Mouse (Mus musculus) T-helper 2 cell (primary cell): Measurements from ENCODE around the gene Fsd1.
"Not testable (repeated sequence)": the region's sequence is repeated elsewhere in the genome, so short reads cannot be mapped to it uniquely, and the experiment has no call there.

Experiments used
- in situ Hi-C: fragments of 300-600 bp; cut with MboI, MseI; formaldehyde crosslinking; loops from one replicate; pipeline ENCODE4 v1.15.1; 2025; ENCODE audit warnings: high pct_unique_total_duplicates

Gene Fsd1

GRCm38 (mm10) chr17:55986030-55986961, at the start of gene Fsd1:
Gene Fsd1, plus strand, starts transcription at chr17:55986509.
- in situ Hi-C loops: no loop called here

GRCm38 (mm10) chr17:55944387-55944865, 41.9 kb upstream of the Fsd1 start:
- in situ Hi-C loops: not testable (repeated sequence)

GRCm38 (mm10) chr17:55944866-55945682, 41.2 kb upstream of the Fsd1 start:
- in situ Hi-C loops: not testable (repeated sequence)

- in situ Hi-C loops: no loop called here
These were observed 40.6 kb upstream of the Fsd1 start for GRCm38 (mm10) chr17:55945696-55946095.

GRCm38 (mm10) chr17:55948647-55949046, 37.7 kb upstream of the Fsd1 start:
- in situ Hi-C loops: no loop called here

- in situ Hi-C loops: no loop called here
These were observed 36.9 kb upstream of the Fsd1 start, which contains the start of gene Zfp119b for GRCm38 (mm10) chr17:55949400-55949799. Gene Zfp119b, minus strand, starts transcription at chr17:55949500.

- in situ Hi-C loops: no loop called here
These were observed 35.7 kb upstream of the Fsd1 start for GRCm38 (mm10) chr17:55950601-55951000.

GRCm38 (mm10) chr17:55952041-55952440, 34.3 kb upstream of the Fsd1 start:
- in situ Hi-C loops: no loop called here

GRCm38 (mm10) chr17:55952447-55953027, 33.8 kb upstream of the Fsd1 start, which contains the start of gene Ebi3:
Gene Ebi3, plus strand, starts transcription at chr17:55952640.
- in situ Hi-C loops: no loop called here

GRCm38 (mm10) chr17:55953751-55954150, 32.6 kb upstream of the Fsd1 start:
- in situ Hi-C loops: no loop called here

GRCm38 (mm10) chr17:55954229-55954628, 32.1 kb upstream of the Fsd1 start:
- in situ Hi-C loops: no loop called here

- in situ Hi-C loops: no loop called here
These were observed 30.2 kb upstream of the Fsd1 start for GRCm38 (mm10) chr17:55956129-55956528.

GRCm38 (mm10) chr17:55956591-55956990, 29.7 kb upstream of the Fsd1 start:
- in situ Hi-C loops: no loop called here

GRCm38 (mm10) chr17:55957168-55957567, 29.1 kb upstream of the Fsd1 start:
- in situ Hi-C loops: no loop called here

- in situ Hi-C loops: no loop called here
These were observed 28.4 kb upstream of the Fsd1 start for GRCm38 (mm10) chr17:55957726-55958583.

- in situ Hi-C loops: no loop called here
These were observed 27.8 kb upstream of the Fsd1 start for GRCm38 (mm10) chr17:55958584-55958886.

GRCm38 (mm10) chr17:55958918-55959728, 27.2 kb upstream of the Fsd1 start, which contains the start of gene Yju2:
Gene Yju2, plus strand, starts transcription at chr17:55959099.
- in situ Hi-C loops: no loop called here

- in situ Hi-C loops: no loop called here
These were observed 26.2 kb upstream of the Fsd1 start for GRCm38 (mm10) chr17:55959946-55960740.

GRCm38 (mm10) chr17:55960791-55961190, 25.5 kb upstream of the Fsd1 start:
- in situ Hi-C loops: no loop called here
